Mouse (Mus musculus) ES-Bruce4 (cell line): ENCODE data around the gene Adal. TPM values are rescaled to one million over a fixed set of nuclear protein-coding genes. Genes with fewer than 3 reads are reported as not detected.
"Not testable (repeated sequence)": the region's sequence is repeated elsewhere in the genome, so short reads cannot be mapped to it uniquely, and the experiment has no call there.

ENCODE experiments used
- H3K27ac ChIP-seq: 2 replicates; pipeline ENCODE4 v1.5.1; 2012; ENCODE audit warnings: low read length, inconsistent platforms; ENCODE audit not compliant: insufficient read depth
- H3K27me3 ChIP-seq: 2 replicates; pipeline ENCODE4 v1.6.1; 2012; ENCODE audit warnings: mild to moderate bottlenecking, low read length, inconsistent platforms; ENCODE audit not compliant: control insufficient read depth, poor library complexity, insufficient read depth, severe bottlenecking
- H3K36me3 ChIP-seq: 2 replicates; pipeline ENCODE4 v1.6.1; 2012; ENCODE audit warnings: inconsistent platforms, mild to moderate bottlenecking, low read length, moderate library complexity; ENCODE audit not compliant: control insufficient read depth, poor library complexity, insufficient read depth, severe bottlenecking
- H3K4me1 ChIP-seq: one replicate; pipeline ENCODE4 v1.8.1; 2011; ENCODE audit warnings: low read length; ENCODE audit not compliant: control insufficient read depth, insufficient read depth
- H3K4me3 ChIP-seq: 2 replicates; pipeline ENCODE4 v1.5.1; 2011; ENCODE audit warnings: low read depth, mild to moderate bottlenecking, low read length
- H3K9ac ChIP-seq: 2 replicates; pipeline ENCODE4 v1.6.1; 2012; ENCODE audit warnings: low read depth, mild to moderate bottlenecking, inconsistent platforms; ENCODE audit not compliant: poor library complexity, severe bottlenecking
- H3K9me3 ChIP-seq: replicated peaks from 2 replicates; pipeline ENCODE4 v1.6.1; 2012; ENCODE audit warnings: mild to moderate bottlenecking, low read length, inconsistent platforms; ENCODE audit not compliant: control insufficient read depth, poor library complexity, insufficient read depth, severe bottlenecking
- CTCF ChIP-seq: IDR thresholded peaks from one replicate; pipeline ENCODE4 v1.8.1; 2011; ENCODE audit warnings: low read depth, low read length
- EP300 ChIP-seq: IDR thresholded peaks from 2 replicates; pipeline ENCODE4 v1.6.1; 2011; ENCODE audit warnings: low read depth, low read length; ENCODE audit not compliant: insufficient read depth
- POLR2A ChIP-seq: IDR thresholded peaks from one replicate; pipeline ENCODE4 v1.8.1; 2011; ENCODE audit warnings: low read length; ENCODE audit not compliant: insufficient read depth
- polyA plus RNA-seq: library from polyadenylated mRNA; stranded (reverse); fragments of >200 nt; gene quantifications from 2 replicates; pipeline ENCODE4 v1.2.4, GENCODE M21; 2011; ENCODE audit warnings: low read depth; ENCODE audit not compliant: missing spikeins, insufficient read depth, insufficient read length

Gene Adal
- 11.1 and 12.2 TPM in 2 replicates for polyA plus RNA-seq

GRCm38 (mm10) chr2:121140018-121140882 lies at the start of gene Adal, which contains the start of gene Lcmt2:
Adal (plus strand) TSS chr2:121140428.
Lcmt2 (minus strand) TSS chr2:121140653.
- no peaks in the 10 kb centered on the region for H3K9me3 ChIP-seq
- H3K27me3 ChIP-seq = no peaks in the 10 kb centered on the region
- TF ChIP-seq CTCF (no peak), POLR2A (peak; percentile 9)
- peaks cover 11% of the 10 kb centered on the region for H3K36me3 ChIP-seq
- H3K27ac ChIP-seq = peak within 1 kb of the TSS; percentile 76
- peak within 1 kb of the TSS; percentile 79 for H3K9ac ChIP-seq
- peaks cover 1% of the 10 kb centered on the region for H3K4me1 ChIP-seq
- peak within 1 kb of the TSS; percentile 81 for H3K4me3 ChIP-seq

GRCm38 (mm10) chr2:121102051-121102450 lies 38.2 kb upstream of the Adal start:
- Histone ChIP-seq H3K9me3 (no peaks in the 10 kb centered on the region), H3K9ac (no peak overlapping the region), H3K36me3 (no peaks in the 10 kb centered on the region), H3K27me3 (no peaks in the 10 kb centered on the region), H3K27ac (no peak overlapping the region), H3K4me1 (no peaks in the 10 kb centered on the region), H3K4me3 (no peak overlapping the region)
- TF ChIP-seq POLR2A (no peak), EP300 (no peak), CTCF (peak; percentile 40)

GRCm38 (mm10) chr2:121105940-121106339 lies 34.3 kb upstream of the Adal start:
- Histone ChIP-seq H3K4me1 (no peaks in the 10 kb centered on the region), H3K9me3 (no peaks in the 10 kb centered on the region), H3K36me3 (no peaks in the 10 kb centered on the region), H3K9ac (no peak overlapping the region), H3K27ac (no peak overlapping the region), H3K27me3 (no peaks in the 10 kb centered on the region), H3K4me3 (no peak overlapping the region)
- TF ChIP-seq POLR2A (no peak), EP300 (no peak), CTCF (no peak)

- Histone ChIP-seq H3K27ac (no peak within 1 kb of the TSS), H3K36me3 (no peaks in the 10 kb centered on the region), H3K9ac (no peak within 1 kb of the TSS), H3K27me3 (no peaks in the 10 kb centered on the region), H3K9me3 (no peaks in the 10 kb centered on the region), H3K4me1 (no peaks in the 10 kb centered on the region), H3K4me3 (no peak within 1 kb of the TSS)
- TF ChIP-seq CTCF (no peak), POLR2A (no peak), EP300 (no peak)
Measured at GRCm38 (mm10) chr2:121109695-121110094, 30.5 kb upstream of the Adal start, which contains the start of gene Tgm7. Tgm7 (minus strand) TSS chr2:121109795.

GRCm38 (mm10) chr2:121115418-121115817 lies 24.8 kb upstream of the Adal start:
- H3K4me1 ChIP-seq = no peaks in the 10 kb centered on the region
- H3K9ac ChIP-seq = no peak overlapping the region
- TF ChIP-seq POLR2A = no peak
- TF ChIP-seq CTCF = no peak
- no peak for TF ChIP-seq EP300
- no peak overlapping the region for H3K4me3 ChIP-seq
- H3K27ac ChIP-seq = no peak overlapping the region
- no peaks in the 10 kb centered on the region for H3K36me3 ChIP-seq
- H3K9me3 ChIP-seq = no peaks in the 10 kb centered on the region
- H3K27me3 ChIP-seq = no peaks in the 10 kb centered on the region

- TF ChIP-seq EP300 (no peak), POLR2A (no peak), CTCF (no peak)
- H3K27ac ChIP-seq = no peak overlapping the region
- H3K4me1 ChIP-seq = no peaks in the 10 kb centered on the region
- H3K36me3 ChIP-seq = no peaks in the 10 kb centered on the region
- no peak overlapping the region for H3K4me3 ChIP-seq
- H3K27me3 ChIP-seq = no peaks in the 10 kb centered on the region
- H3K9ac ChIP-seq = no peak overlapping the region
- no peaks in the 10 kb centered on the region for H3K9me3 ChIP-seq
Measured at GRCm38 (mm10) chr2:121119260-121119659, 21.0 kb upstream of the Adal start.

GRCm38 (mm10) chr2:121126302-121126701 lies 13.9 kb upstream of the Adal start:
- not testable (repeated sequence) for H3K4me3 ChIP-seq, H3K9ac ChIP-seq, H3K4me1 ChIP-seq, H3K27me3 ChIP-seq, H3K27ac ChIP-seq, H3K36me3 ChIP-seq, H3K9me3 ChIP-seq
